Mouse (Mus musculus) thymus, adult 2 months (tissue): Measurements from ENCODE around the gene Tlk2.

Source experiments
- CTCF ChIP-seq: fragments of 200-500 bp; IDR thresholded peaks from 2 replicates; pipeline ENCODE4 v1.5.1; 2012; ENCODE audit warnings: mild to moderate bottlenecking, control low read depth, low read length, moderate library complexity, borderline replicate concordance; ENCODE audit not compliant: control insufficient read depth, poor library complexity, insufficient read depth; ENCODE audit errors: extremely low read depth
- POLR2A ChIP-seq: fragments of 200-500 bp; IDR thresholded peaks from 2 replicates; pipeline ENCODE4 v1.6.1; 2012; ENCODE audit warnings: mild to moderate bottlenecking, low read length, control low read depth, moderate library complexity; ENCODE audit not compliant: control insufficient read depth, poor library complexity, insufficient read depth; ENCODE audit errors: extremely low read depth

- no peak for TF ChIP-seq CTCF
- no peak for TF ChIP-seq POLR2A
Measured at GRCm38 (mm10) chr11:105261116-105261515, 82.5 kb downstream of the Tlk2 start.
